Mouse (Mus musculus): ENCODE data around the gene 1190005I06Rik. TPM values are rescaled to one million over a fixed set of nuclear protein-coding genes. Genes with fewer than 3 reads are reported as not detected.
A peak's percentile ranks its signal among the peaks of the same experiment; 100 is the strongest.

The 1190005I06Rik gene
- total RNA-seq, 2 experiments from 2014 or later = 1.4 to 3.1 TPM

- no peak for DNase-seq (ENCODE audit: low spot score in 2 of 2)
Observed at GRCm38 (mm10) chr8:120622161-120622560, 25.3 kb downstream of the 1190005I06Rik start.

- DNase-seq (ENCODE audit: low spot score in 2 of 2) = no peak
Observed at GRCm38 (mm10) chr8:120620441-120620840, 27.0 kb downstream of the 1190005I06Rik start.

- DNase-seq (ENCODE audit: low spot score in 2 of 2) = no peak
Observed at GRCm38 (mm10) chr8:120619235-120620180, 27.9 kb downstream of the 1190005I06Rik start.

GRCm38 (mm10) chr8:120618110-120618509 is 29.3 kb downstream of the 1190005I06Rik start:
- peak in 1 of 2 experiments; percentile 70 for DNase-seq (ENCODE audit: low spot score in 2 of 2)

GRCm38 (mm10) chr8:120616663-120617626 is 30.5 kb downstream of the 1190005I06Rik start:
- DNase-seq (ENCODE audit: low spot score in 2 of 2) = no peak

GRCm38 (mm10) chr8:120614491-120614890 is 32.9 kb downstream of the 1190005I06Rik start:
- no peak for DNase-seq (ENCODE audit: low spot score in 2 of 2)

- DNase-seq (ENCODE audit: low spot score in 2 of 2) = no peak
Observed at GRCm38 (mm10) chr8:120610824-120611223, 36.6 kb downstream of the 1190005I06Rik start.

- peak; percentile 49 to 75 for DNase-seq (ENCODE audit: low spot score in 2 of 2)
Observed at GRCm38 (mm10) chr8:120607885-120608284, 39.5 kb downstream of the 1190005I06Rik start.

GRCm38 (mm10) chr8:120607460-120607859 is 40.0 kb downstream of the 1190005I06Rik start:
- DNase-seq (ENCODE audit: low spot score in 2 of 2) = no peak

GRCm38 (mm10) chr8:120602672-120603071 is 44.8 kb downstream of the 1190005I06Rik start:
- no peak for DNase-seq (ENCODE audit: low spot score in 2 of 2)

GRCm38 (mm10) chr8:120599504-120599903 is 47.9 kb downstream of the 1190005I06Rik start:
- peak; percentile 80 to 85 for DNase-seq (ENCODE audit: low spot score in 2 of 2)

- DNase-seq (ENCODE audit: low spot score in 2 of 2) = peak; percentile 43 to 60
Observed at GRCm38 (mm10) chr8:120598579-120598978, 48.9 kb downstream of the 1190005I06Rik start.

GRCm38 (mm10) chr8:120595963-120596362 is 51.5 kb downstream of the 1190005I06Rik start:
- peak in 1 of 2 experiments; percentile 48 for DNase-seq (ENCODE audit: low spot score in 2 of 2)

GRCm38 (mm10) chr8:120594571-120594970 is 52.9 kb downstream of the 1190005I06Rik start:
- DNase-seq (ENCODE audit: low spot score in 2 of 2) = no peak

- no peak for DNase-seq (ENCODE audit: low spot score in 2 of 2)
Observed at GRCm38 (mm10) chr8:120591587-120592292, 55.7 kb downstream of the 1190005I06Rik start.

GRCm38 (mm10) chr8:120589921-120590320 is 57.5 kb downstream of the 1190005I06Rik start:
- peak in 1 of 2 experiments; percentile 57 for DNase-seq (ENCODE audit: low spot score in 2 of 2)

- DNase-seq (ENCODE audit: low spot score in 2 of 2) = peak; percentile 96 to 98
Observed at GRCm38 (mm10) chr8:120588908-120589771, 58.3 kb downstream of the 1190005I06Rik start, which contains the start of gene Gins2. Gene Gins2, minus strand, starts transcription at chr8:120589304.

GRCm38 (mm10) chr8:120585521-120585920 is 61.9 kb downstream of the 1190005I06Rik start:
- no peak for DNase-seq (ENCODE audit: low spot score in 2 of 2)

GRCm38 (mm10) chr8:120581811-120582210 is 65.6 kb downstream of the 1190005I06Rik start:
- DNase-seq (ENCODE audit: low spot score in 2 of 2) = no peak

GRCm38 (mm10) chr8:120581329-120581728 is 66.1 kb downstream of the 1190005I06Rik start:
- no peak for DNase-seq (ENCODE audit: low spot score in 2 of 2)
